Mouse (Mus musculus): Measurements from ENCODE around the gene Selenow. TPM values are rescaled to one million over a fixed set of nuclear protein-coding genes. Genes with fewer than 3 reads are reported as not detected.

Selenow gene
- 2,025 TPM for polyA plus RNA-seq (2015; fragmentation: Illumina TruSeq; extraction: RNeasy Lipid Tissue Mini Kit (QIAGEN cat#74804); ENCODE audit: low read depth, low replicate concordance)

DNA sequence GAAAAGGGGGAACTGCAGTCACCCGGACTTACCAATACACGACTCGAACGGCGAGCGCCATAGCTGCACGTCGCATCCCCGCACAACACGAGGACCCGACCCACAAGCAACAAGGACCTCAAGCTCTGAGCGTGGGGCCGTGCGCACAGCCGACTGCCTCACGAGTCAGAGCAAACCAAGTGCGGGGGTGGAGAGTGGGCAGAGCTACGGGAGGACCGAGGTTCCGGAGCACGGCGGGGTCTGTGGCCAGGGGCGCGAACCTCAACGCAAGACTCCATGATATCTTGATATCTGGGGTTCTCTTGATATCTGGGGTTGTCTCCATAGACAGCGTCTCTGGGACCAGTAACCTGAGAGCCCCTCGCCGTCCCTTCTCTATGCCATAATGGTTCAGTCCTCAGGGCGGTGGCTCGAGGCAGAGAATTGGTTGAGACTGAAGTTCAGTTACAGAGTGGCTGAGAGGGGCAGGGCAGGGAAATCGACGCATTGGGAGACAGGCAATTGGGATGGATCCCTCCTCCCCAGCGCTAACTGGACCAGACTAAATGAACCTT lies at the start of gene Selenow:
Selenow (minus strand) TSS at position 183 of the 554 bp plus-strand sequence.

GRCm38 (mm10) chr7:15967312-15967711 lies 45.1 kb upstream of the Selenow start, which contains the start of gene Ehd2:
TSS of gene Ehd2 (minus strand) at chr7:15967567.

DNA sequence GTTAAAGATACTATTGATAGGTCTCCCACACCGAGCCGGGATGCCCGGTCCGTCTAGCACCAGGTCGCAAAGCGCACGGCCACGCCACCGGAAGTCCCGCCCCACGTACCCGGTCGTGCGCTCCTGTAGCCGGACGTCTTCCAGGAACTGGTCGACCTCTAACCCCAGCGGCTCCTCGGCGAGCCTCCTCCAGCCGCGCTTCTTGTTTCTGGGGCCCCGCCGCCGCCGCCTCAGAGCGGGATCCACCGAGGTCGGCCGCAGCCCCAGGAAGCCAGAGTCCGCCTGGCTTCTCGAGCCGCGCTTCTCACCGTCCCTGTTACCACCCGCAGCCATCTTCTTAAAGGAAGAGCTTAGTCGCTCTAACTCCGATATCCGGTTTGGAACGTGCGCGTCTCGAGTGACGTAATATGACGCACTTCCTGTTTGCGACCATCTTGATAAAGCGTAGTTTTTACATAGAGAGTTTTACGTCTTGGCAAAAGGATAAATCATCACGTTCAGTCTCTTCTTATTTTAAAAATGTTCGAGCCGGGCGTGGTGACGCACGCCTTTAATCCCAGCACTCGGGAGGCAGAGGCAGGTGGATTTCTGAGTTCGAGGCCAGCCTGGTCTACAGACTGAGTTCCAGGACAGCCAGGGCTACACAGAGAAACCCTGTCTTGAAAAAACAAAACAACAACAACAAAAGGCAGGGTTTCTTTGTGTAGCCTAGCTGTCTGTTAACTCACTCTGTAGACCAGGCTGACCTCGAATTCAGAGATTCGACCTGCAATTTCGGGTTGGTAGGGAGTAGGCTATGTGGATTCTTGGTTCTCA lies 23.7 kb upstream of the Selenow start, which contains the start of gene Nop53:
Nop53 (minus strand) TSS at position 354 of the 816 bp plus-strand sequence.

DNA sequence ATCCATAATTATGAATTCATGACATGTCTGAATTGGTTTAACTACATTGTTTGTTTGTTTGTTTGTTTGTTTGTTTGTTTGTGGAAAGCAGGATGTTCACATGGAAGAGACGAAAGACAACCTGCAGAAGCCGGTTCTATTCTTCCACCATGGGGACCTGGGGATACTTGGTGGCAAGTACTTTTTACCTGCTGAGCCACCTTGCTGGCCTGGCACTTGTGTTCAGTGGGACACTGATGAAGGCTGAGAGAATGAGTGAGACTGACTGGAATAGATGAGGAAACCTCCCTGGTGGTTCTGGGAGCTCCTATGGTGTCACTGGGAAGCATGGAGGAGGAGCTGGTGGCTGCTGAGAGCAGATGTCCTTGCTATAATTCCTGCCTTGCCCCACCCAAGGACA lies 39.9 kb downstream of the Selenow start, which contains the start of gene Crxos:
Crxos (plus strand) TSS at position 301 of the 400 bp plus-strand sequence.

DNA sequence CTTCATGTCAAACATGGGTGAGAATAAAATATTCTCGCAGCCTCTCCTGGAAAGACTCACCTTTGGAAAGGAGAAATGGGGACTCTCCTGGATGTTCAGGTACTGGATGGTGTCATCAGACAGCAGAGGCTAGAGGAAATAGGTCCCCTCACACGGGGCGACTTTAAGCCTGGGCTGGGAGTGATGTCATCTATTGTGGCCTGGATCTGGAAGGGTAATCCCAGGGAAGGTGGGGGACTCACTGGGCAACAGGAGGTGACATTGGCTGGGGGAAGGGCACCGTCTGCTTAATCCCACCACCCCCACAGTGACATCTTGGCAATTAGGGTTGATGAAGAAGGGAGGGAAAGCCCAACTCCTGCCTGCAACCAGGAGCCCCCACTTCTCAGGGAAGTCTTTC lies 42.4 kb downstream of the Selenow start, which contains the start of gene Crx:
Crx (minus strand) TSS at position 213 of the 400 bp plus-strand sequence.

Other genes starting within 250 kb of the Selenow start
- not detected for gene Obox5, start 172.3 kb downstream of the Selenow start, polyA plus RNA-seq (2015; fragmentation: Illumina TruSeq; extraction: RNeasy Lipid Tissue Mini Kit (QIAGEN cat#74804); ENCODE audit: low read depth, low replicate concordance)
- gene Obox6, start 82.7 kb downstream of the Selenow start, polyA plus RNA-seq (2015; fragmentation: Illumina TruSeq; extraction: RNeasy Lipid Tissue Mini Kit (QIAGEN cat#74804); ENCODE audit: low read depth, low replicate concordance), result not detected
- not detected for gene Crx, start 42.4 kb downstream of the Selenow start, polyA plus RNA-seq (2015; fragmentation: Illumina TruSeq; extraction: RNeasy Lipid Tissue Mini Kit (QIAGEN cat#74804); ENCODE audit: low read depth, low replicate concordance)
- gene Crxos, start 39.8 kb downstream of the Selenow start, polyA plus RNA-seq (2015; fragmentation: Illumina TruSeq; extraction: RNeasy Lipid Tissue Mini Kit (QIAGEN cat#74804); ENCODE audit: low read depth, low replicate concordance), result not detected
- gene Nop53, start 23.7 kb upstream of the Selenow start, polyA plus RNA-seq (2015; fragmentation: Illumina TruSeq; extraction: RNeasy Lipid Tissue Mini Kit (QIAGEN cat#74804); ENCODE audit: low read depth, low replicate concordance), result 116 TPM
- gene Ehd2, start 45.2 kb upstream of the Selenow start, polyA plus RNA-seq (2015; fragmentation: Illumina TruSeq; extraction: RNeasy Lipid Tissue Mini Kit (QIAGEN cat#74804); ENCODE audit: low read depth, low replicate concordance), result 4.2 TPM
- 7.0 TPM for gene Bicra, start 125.5 kb upstream of the Selenow start, polyA plus RNA-seq (2015; fragmentation: Illumina TruSeq; extraction: RNeasy Lipid Tissue Mini Kit (QIAGEN cat#74804); ENCODE audit: low read depth, low replicate concordance)
- gene Zfp541, start 139.4 kb upstream of the Selenow start, polyA plus RNA-seq (2015; fragmentation: Illumina TruSeq; extraction: RNeasy Lipid Tissue Mini Kit (QIAGEN cat#74804); ENCODE audit: low read depth, low replicate concordance), result 0.37 TPM
- 270 TPM for gene Napa, start 176.1 kb upstream of the Selenow start, polyA plus RNA-seq (2015; fragmentation: Illumina TruSeq; extraction: RNeasy Lipid Tissue Mini Kit (QIAGEN cat#74804); ENCODE audit: low read depth, low replicate concordance)
- 35.9 TPM for gene Kptn, start 197.5 kb upstream of the Selenow start, polyA plus RNA-seq (2015; fragmentation: Illumina TruSeq; extraction: RNeasy Lipid Tissue Mini Kit (QIAGEN cat#74804); ENCODE audit: low read depth, low replicate concordance)
- 115 TPM for gene Slc8a2, start 207.4 kb upstream of the Selenow start, polyA plus RNA-seq (2015; fragmentation: Illumina TruSeq; extraction: RNeasy Lipid Tissue Mini Kit (QIAGEN cat#74804); ENCODE audit: low read depth, low replicate concordance)

Measured in brain, adult 10 weeks (tissue).